Mouse (Mus musculus): ENCODE results near the gene Adcy10.

The Adcy10 gene

DNA sequence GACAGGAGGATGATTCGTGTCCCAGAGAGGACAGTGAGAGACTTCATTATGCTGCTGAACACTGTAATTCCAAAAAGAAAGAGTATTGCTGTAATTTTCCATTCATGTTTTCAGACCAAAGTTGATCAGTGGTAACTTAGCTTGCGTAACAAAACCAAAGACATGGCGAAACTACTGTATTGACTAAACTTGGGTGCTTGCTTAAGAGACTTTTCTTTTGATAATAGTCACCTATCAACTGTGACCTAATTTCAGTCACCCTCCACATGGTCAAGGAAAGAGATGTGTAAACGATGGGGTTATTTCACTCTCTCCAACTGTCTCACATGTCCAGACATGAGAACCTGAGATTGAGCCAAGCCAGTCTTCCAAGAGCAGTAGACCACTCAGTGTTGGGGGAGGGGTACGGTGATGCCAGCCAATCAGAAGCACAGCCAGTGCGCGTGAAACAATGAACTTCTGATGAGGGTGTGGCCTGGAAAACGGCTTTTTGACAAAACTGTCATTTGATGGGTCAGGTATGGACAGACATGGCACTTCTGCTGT, at the start of gene Adcy10:
Adcy10 (plus strand) TSS at position 496 of the 546 bp plus-strand sequence.
- DNase-seq (ENCODE audit: low read depth, low spot score) = peak; percentile 6

DNA sequence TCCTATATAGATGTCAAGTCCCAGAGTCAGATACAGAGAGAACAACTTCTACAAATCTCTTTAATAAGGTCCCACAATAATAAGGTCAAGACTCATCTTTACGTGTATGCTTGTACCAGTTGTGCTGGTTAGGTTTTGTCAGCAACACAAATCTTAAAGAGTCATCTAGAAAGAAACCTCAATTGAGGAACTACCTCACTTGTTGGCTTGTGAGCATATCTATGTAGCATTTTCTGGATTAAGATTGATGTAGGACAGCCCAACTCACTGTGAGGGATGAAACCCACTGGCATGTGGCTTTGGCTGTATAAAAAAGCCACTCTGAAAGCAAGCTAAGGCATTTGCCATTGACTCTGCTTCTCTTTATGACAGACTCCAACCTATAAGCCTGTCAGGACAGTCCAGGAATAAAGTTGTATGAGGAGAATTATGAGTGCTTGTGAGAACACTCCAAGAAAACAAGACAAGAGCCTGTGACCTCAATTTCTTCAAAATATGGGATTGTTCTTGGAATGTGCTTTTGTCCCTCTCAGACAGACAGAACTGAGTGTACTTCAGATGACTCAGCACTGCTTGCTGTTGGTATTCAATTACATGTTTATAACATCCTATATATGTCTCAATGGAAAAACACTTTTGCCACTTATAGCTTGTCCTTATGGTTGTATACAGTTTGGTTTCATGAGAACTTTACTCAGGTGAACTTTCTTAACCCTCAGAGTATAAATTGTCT, 46.5 kb upstream of the Adcy10 start:
- no peak for DNase-seq (ENCODE audit: low read depth, low spot score)

DNA sequence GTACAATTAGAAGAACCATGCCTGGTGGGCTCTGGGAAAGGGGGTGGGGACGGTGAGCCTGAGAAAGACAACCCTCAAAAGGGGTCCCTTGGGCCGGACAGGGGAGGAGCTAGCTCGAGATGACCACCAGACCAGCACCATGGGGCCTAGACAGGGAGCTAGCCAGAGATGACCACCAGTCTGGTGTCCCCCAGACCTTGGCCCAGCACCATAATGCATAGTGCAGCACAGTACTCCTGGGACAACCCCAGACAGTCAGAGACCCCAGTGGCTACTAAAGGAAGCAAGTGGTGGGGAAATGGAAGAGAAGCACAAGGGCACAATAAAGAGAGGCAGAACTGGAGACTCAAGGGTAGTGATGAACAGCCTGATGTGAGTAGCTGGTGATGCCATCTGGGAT, 44.2 kb upstream of the Adcy10 start:
- no peak for DNase-seq (ENCODE audit: low read depth, low spot score)

DNA sequence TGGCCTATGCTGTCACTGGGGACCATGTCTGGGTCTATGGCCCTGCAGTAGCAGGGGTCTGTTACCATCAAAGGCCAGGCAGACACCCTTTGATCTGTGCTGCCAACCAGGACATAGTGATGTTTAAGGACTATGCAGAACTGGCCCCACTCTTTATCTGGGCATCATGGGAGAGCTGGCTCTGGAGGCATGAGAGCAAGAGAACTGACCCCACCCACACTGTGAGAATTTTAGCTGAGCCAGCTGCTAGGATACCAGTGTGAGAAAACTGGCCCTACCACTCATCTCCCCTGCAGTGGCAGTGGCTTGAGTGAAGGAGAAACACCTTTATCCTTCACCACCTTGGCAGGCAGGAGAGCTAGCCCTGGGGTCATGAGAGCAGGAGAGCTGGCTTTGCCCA, 43.8 kb upstream of the Adcy10 start:
- no peak for DNase-seq (ENCODE audit: low read depth, low spot score)

DNA sequence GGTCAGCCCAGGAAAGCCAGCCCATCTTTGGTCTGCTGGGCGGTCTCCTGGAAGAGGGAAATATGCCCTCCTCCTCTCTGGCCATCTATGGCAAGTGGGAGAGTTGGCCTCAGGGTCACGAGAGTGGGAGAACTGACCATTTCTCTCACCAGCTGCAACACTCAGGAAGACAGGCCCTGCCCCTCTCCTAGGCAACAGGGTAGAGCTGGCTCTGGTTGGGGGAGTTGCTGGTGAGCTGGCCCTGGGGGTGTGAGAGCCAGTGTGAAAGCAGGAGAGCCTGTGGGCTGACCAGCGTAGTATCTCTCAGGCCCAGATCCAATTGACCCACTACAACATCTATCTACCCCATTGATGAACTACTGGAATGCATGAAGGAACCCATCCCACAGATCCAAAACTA, 43.3 kb upstream of the Adcy10 start:
- no peak for DNase-seq (ENCODE audit: low read depth, low spot score)

DNA sequence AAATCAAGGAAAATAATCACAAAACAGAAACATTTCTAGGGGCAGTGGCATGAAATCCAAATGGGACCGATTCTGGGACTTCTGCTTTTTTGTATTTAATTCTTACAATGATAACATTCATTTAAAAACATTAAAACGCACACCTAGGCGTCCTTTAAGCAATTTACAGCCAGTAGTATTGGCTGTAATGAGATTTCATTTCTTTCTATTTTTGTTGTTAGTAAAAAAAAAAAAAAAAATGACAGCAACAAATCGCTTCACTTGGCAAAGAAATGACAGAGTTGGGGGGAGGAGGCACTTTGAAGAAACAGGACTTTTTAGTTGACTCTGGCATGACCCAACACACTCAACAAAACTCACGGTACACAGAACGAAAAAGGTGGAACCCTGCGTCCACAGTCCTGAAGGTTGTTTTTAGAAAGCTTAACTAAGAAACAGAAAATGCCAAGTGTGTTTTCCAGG, 25.9 kb upstream of the Adcy10 start:
- DNase-seq (ENCODE audit: low read depth, low spot score) = no peak

DNA sequence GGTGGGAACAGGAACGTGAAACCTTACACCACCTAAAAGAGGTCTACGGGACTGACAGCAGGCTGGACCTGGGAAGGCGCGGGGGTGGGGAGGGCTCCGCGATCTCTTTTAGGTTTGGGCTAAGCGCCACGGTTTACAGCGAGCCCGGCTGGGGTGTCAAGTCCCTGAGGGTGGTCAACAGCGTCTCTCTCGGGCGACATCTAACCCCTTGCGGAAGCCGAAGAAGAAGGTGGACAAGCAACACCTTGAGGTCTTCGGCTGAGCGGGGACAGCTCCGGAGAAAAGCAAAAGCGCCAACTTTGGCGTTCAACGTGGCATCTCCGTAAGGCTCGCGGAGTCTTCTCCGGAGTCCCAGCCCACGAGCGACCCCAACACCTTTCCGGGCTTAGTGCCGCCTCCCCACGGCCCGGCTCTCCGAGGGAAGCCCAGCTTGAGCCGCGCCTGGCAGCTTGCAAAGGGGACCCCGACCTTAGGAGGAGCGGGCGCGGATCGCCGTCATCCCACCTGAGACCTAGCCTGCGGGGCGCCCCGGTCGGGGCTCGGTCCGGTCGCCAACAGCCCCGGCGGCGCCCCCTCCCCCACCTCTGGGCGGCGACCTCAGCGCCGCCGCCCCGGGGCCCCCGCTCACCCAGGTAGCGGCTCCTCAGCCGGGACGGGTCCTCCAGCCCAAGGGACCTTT, 25.3 kb upstream of the Adcy10 start:
- peak; percentile 88 for DNase-seq (ENCODE audit: low read depth, low spot score)

DNA sequence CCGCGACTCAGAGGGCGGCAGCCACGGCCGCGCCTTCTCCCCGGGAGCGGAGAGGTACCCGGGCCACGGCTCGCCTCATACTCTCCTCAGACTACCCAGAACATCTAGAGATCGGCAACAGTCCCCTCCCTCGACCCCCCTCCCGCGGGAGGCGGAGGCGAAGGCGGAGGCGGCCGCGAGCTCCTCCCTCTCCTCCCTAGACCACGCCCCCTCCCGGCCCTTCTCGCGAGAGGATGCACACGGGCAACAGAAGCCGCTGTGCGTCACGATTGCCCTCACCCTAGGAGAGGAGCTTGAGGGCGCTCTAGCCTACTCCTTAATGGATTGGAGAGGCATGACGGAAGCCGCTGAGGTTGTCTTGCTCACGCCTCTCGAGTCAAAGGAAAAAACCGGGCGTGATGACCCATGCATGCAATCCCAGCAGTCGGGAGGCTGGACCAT, 24.6 kb upstream of the Adcy10 start, which contains the start of the genes Dcaf6 and Mpc2:
Dcaf6 (minus strand) TSS at position 116 of the 441 bp plus-strand sequence.
Mpc2 (plus strand) TSS at position 278 of the 441 bp plus-strand sequence.
- peak; percentile 99 for DNase-seq (ENCODE audit: low read depth, low spot score)

DNA sequence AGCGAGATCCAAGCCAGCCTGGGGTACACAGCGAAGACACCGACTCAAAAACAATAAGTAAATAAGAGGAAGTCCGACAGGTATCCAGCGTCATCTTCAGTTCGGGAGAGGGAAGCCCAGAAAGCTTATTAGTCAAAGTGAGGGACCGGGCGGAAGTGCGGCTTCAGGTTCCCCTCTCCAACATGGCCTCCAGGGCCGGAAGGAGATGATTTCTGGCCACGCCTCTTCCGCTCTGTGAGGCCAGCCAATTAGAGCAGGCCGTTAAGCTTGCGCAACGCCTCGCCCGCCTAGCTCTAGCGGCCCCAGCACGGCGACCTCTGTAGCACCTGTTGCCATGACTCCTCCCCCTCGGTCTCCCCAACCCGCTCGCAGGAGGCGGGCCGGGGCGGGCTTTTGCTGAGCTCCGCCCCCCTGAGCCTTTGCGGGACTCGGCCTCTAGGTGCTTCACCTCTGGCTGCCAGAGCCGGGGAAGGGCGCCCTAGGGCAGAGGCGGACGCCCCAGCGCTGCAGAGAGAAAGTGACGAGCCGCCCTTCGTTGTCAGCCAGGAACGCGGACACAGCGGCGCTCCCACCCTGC, 24.1 kb upstream of the Adcy10 start:
- peak; percentile 100 for DNase-seq (ENCODE audit: low read depth, low spot score)

DNA sequence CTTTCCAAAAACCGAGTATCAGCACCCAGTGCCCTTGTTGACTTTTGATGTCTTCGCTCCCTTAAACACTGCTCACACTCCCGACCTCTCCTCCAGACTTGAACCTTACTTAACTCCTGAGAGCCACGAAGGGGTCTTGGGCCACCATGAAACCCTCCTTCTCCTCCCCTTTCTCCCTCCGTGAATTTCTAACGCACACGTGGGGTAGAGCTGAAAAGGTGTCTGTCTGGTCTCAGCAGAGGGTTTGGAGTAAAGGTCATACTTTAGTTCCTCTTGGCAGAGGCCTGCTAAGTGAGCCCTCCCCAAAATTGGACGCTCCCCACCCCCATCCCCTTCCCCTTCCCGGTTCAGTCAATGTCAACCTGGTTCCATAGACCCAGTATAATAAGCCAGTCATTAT, 23.3 kb upstream of the Adcy10 start:
- DNase-seq (ENCODE audit: low read depth, low spot score) = peak; percentile 41

DNA sequence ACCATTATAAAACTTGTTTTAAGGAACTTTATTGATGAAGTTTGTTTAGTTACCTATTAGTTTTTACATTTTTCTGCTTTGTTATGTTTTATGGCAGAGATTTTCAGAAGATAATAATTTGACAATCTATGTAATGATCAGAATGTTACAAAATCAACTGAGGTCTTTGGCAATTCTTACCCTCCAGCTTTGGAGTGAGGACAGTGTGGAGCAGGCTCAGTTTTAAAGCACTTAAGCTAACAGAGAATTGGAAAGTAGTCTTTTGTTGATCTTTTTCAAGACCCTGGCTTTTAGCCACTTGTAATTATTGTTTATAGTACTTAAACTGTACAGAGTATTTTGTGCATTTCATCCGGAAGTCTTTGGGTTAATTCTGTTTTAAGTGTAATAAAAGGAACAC, 22.1 kb upstream of the Adcy10 start:
- DNase-seq (ENCODE audit: low read depth, low spot score) = no peak

DNA sequence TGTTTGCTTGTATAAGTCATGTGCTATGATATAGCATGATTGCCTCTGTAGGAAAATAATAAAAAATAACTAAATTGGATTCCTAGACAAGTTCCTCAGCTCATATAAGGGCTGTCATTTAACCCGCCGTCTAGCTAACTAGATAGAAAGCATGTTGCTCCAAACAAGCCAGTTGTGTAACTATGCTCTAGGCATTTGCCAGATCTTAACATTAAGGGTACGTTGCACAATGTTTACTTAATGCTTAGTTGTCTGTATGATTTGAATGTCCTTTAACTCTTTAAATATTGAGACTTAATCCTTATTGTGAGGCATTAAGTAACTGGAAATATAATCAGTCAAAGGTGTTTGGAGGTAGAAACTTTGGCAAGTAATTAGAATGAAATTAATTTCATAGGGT, 20.4 kb upstream of the Adcy10 start:
- DNase-seq (ENCODE audit: low read depth, low spot score) = no peak

DNA sequence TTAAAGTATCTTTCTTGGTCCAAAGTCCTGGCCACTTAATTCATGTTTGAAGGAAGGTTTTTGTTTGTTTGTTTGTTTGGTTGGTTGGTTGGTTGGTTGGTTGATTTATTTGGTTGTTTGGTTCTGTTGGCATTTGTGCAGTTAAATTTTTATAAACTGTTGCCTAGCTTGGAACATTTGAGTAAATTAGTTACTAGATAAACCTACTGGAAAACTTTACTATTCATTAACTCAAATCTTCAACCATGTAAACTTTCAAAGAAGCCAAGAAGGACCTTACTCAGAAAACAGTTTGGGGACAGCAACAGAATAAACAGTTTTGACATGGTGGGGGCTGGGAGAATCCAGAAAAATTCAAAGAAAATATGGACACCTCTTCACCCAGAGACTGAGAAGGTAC, 16.0 kb upstream of the Adcy10 start:
- DNase-seq (ENCODE audit: low read depth, low spot score) = no peak

DNA sequence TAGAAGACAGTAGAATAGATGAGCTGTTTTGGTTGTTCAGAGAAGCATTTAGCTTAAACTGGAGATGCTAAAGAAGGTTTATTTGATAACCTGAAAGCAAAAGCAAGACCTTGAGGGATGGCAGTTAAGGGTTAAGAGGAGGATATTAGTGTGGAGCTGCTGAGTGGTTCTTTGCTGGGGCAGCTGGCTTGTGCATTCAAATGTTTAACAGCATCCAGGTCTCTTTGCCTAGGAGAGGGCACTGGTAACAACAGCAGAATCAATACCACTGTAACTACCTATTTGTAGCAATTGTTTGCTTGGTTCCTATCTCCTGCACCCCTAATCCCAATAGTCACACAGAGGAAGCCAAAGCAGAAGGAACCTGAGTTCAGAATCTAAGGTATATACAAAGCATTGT, 15.3 kb upstream of the Adcy10 start:
- no peak for DNase-seq (ENCODE audit: low read depth, low spot score)

DNA sequence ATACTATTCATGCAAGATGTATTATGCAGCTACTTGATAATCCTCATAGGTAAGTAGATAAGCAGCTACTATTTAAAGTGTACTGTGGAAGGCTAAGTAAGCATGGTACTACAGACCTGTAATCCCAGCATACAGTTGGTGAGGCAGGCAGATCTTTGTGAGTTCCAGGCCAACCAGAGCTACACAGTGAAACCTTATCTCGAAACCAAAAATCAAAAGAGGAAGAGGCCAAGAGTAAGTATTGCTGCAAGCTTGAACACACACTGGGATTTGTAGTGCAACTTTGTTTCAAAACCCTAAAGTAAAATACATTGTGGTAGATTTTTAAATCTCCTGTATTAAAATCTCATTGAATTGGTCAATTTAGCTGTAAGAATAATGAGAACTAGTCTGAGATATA, 13.5 kb upstream of the Adcy10 start:
- no peak for DNase-seq (ENCODE audit: low read depth, low spot score)

DNA sequence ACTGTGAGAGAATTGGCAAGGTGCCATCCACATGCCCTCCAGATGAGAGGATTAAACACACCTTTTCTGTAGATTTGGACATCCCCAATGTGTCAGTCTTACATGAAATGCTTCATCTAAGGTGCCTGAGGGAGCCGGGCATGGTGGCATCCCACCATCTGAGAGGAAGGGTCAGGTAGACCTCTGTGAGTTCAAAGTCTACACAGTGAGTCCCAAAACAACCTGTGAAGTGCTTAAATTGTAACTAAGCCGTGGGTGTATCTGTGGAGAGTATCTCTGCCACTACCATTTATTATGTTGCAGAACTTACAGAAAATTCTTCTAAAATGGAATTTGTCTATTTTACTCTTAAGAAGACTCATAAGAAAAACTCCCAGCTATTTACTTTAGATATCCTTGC, 1.1 kb downstream of the Adcy10 start:
- DNase-seq (ENCODE audit: low read depth, low spot score) = peak; percentile 7

DNA sequence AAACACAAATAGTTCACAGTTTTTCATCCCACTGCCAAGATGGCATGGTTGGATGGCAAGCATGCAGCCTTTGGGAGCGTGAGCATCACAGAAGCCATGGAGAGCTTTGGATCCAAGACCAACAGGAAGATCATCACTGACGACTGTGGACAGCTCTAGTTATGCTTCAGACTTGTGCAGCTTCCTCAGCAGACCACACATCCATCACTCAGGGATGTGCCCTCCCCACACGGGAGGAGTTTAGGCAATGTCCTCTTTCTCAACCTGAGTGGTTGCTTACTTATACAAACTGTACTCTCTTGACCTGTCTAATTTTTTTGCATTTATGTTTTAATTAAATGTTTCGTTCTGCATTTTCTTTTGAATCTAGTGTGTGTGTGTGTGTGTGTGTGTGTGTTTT, 4.2 kb downstream of the Adcy10 start:
- DNase-seq (ENCODE audit: low read depth, low spot score) = no peak

DNA sequence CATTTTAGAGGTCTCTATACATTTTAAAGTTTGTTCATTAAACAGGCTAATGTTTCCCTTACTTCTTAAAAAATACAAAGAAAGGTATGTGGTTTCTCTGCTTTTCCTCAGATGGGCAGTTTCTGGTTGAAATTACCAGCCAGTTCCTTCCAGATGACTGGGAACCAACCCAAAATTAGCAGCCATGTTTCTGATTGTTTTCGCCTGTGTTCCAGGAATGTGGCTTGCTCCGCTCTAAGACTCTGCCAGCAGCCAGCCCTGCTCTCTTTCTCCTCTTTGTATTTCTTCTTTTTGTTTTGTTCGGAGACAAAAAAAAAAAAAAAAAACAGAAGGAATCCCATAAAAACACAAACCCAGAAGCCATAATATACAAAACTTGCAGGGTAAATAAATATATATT, 13.9 kb downstream of the Adcy10 start:
- DNase-seq (ENCODE audit: low read depth, low spot score) = peak; percentile 13

DNA sequence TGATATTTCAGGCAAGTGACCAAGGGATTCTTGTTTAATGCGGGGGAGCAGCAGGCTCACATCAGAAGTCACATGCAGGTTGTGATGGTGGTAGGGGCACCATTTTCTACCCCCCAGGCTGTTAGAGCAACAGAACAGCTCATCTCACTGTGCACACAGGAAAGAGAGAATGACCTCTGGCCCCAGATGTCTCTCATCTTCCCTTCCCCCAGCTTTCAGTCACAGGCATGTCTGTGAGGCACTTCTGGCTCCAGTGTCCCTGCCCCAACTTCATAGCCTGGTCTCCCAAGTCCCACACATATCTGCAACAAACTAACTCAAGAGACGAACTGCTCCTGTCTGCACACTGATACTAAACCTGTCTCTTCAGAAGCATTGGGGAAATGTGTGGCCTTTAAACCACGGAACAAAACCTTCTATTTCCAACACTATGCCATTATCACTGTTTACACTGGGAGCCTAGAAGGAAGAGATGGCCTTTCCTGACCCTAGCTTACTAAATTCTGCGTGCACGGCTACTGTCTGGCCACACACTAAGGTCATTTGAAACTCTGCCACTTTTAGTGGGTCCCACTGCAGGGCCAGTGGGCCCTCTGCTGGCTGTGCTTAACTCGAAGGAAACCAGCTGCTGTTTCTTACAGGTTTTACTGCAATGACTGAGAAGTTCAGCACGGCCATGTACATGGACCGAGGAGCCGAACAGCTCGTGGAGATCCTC, 18.5 kb downstream of the Adcy10 start:
- DNase-seq (ENCODE audit: low read depth, low spot score) = peak; percentile 65

DNA sequence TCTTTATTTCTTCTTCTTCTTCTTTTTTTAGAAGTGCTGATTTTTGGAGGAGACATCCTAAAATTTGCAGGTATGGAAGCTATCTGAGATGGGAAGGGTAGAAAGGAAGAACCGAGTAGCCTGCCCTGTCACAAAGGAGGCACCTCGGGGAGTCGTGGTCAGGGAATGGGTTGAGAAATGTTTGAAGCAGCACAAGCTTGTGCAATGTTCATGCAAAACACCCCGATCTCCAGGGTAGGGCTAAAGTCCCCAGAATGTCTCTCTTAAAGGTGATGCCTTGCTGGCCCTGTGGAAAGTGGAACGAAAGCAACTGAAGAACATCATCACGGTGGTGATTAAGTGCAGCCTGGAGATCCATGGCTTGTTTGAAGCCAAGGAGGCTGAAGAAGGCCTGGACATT, 21.3 kb downstream of the Adcy10 start:
- no peak for DNase-seq (ENCODE audit: low read depth, low spot score)

DNA sequence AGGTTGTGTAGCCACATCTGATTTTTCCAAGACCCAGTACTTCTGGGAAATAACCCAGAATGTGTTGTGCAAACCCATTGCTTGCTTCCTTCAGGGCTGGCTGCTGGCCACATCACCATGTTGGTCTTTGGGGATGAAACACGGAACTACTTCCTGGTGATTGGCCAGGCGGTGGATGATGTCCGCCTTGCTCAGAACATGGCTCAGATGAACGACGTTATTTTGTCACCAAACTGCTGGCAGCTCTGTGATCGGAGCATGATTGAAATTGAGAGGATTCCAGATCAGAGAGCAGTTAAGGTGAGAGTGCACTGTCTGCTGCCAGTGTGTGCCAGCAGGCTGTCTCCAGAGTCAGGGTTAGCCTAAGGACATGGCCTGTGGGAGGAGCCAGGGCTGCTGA, 25.2 kb downstream of the Adcy10 start:
- DNase-seq (ENCODE audit: low read depth, low spot score) = peak; percentile 54

DNA sequence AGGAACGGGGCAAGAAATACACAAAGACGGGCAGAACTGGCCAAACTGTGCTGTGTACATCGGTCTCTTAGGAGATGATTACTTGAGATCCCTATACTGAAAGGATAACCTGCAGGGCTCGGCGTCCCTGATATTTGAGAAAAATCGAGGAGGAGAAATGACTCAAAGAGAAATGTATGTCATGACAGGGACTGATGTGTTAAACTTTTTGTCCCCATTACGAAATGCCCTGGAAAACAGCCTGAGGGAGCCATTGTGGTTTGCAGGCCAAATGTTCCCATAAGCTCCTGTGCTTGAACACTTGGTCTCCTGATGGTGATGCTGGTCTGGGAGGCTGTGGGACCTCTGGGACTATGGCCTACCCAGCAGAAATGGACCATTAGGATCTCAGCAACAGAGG, 35.7 kb downstream of the Adcy10 start:
- no peak for DNase-seq (ENCODE audit: low read depth, low spot score)
